Mouse (Mus musculus) intestine, postnatal 0 days (tissue): ENCODE measurements around the gene Hecw2. TPM values are rescaled to one million over a fixed set of nuclear protein-coding genes. Genes with fewer than 3 reads are reported as not detected.

Experiments used
- ATAC-seq: fragments of 200-750 bp; cut with Nextera tagmentation; 2 replicates; pipeline ENCODE4 v1.8.0; 2017; ENCODE audit warnings: mild to moderate bottlenecking, moderate TSS enrichment, moderate library complexity
- H3K27ac ChIP-seq: fragments of 300-500 bp; sonication (generic); 2 replicates; pipeline ENCODE4 v1.5.1; 2014; ENCODE audit warnings: mild to moderate bottlenecking, low read depth, low read length, moderate library complexity
- H3K27me3 ChIP-seq: fragments of 300-500 bp; sonication (generic); replicated peaks from 2 replicates; pipeline ENCODE4 v1.6.1; 2014; ENCODE audit warnings: low read length, mixed read lengths; ENCODE audit not compliant: control insufficient read depth, insufficient read depth
- H3K36me3 ChIP-seq: fragments of 300-500 bp; sonication (generic); 2 replicates; pipeline ENCODE4 v1.6.1; 2014; ENCODE audit warnings: mild to moderate bottlenecking, moderate library complexity; ENCODE audit not compliant: control insufficient read depth, insufficient read depth
- H3K4me1 ChIP-seq: fragments of 300-500 bp; sonication (generic); replicated peaks from 2 replicates; pipeline ENCODE4 v1.6.1; 2014; ENCODE audit warnings: antibody characterized with exemption, low read length, mixed read lengths; ENCODE audit not compliant: control insufficient read depth, insufficient read depth
- H3K4me2 ChIP-seq: fragments of 300-500 bp; sonication (generic); replicated peaks from 2 replicates; pipeline ENCODE4 v1.6.1; 2014; ENCODE audit warnings: low read depth, mild to moderate bottlenecking, moderate library complexity
- H3K4me3 ChIP-seq: fragments of 300-500 bp; sonication (generic); 2 replicates; pipeline ENCODE4 v1.5.1; 2014; ENCODE audit warnings: low read depth, low read length
- H3K9ac ChIP-seq: fragments of 300-500 bp; sonication (generic); 2 replicates; pipeline ENCODE4 v1.6.1; 2014; ENCODE audit warnings: mild to moderate bottlenecking, low read depth, low read length
- H3K9me3 ChIP-seq: fragments of 300-500 bp; sonication (generic); 2 replicates; pipeline ENCODE4 v1.6.1; 2016; ENCODE audit warnings: mixed run types; ENCODE audit not compliant: control insufficient read depth
- CTCF ChIP-seq: sonication (generic); IDR thresholded peaks from 2 replicates; pipeline ENCODE4 v1.5.1; 2016; ENCODE audit warnings: low read depth, mild to moderate bottlenecking, control low read depth, antibody characterized with exemption, moderate library complexity
- WGBS: fragments of 180-500 bp; shearing (Covaris S2); extraction: QIAGEN DNeasy Blood & Tissue Kit; methylation state at CpG from one replicate; pipeline ENCODE4 v1.1.7; 2014; 5-methylcytosine and 5-hydroxymethylcytosine counted together
- polyA plus RNA-seq: library from polyadenylated mRNA; unstranded; fragments of >200 nt; fragmentation: Nextera tagmentation; extraction: Ambion mirVana; gene quantifications from 2 replicates; pipeline ENCODE4 v1.2.1, GENCODE M21; 2015

The Hecw2 gene
- polyA plus RNA-seq, 1 experiment from 2014 or later, result 0.69 TPM

- H3K9me3 ChIP-seq, result no peaks in the 10 kb centered on the region
- H3K4me3 ChIP-seq, result no peak overlapping the region
- H3K27ac ChIP-seq, result no peak overlapping the region
- no peak overlapping the region for H3K4me2 ChIP-seq
- no peak for ATAC-seq
- H3K9ac ChIP-seq, result no peak overlapping the region
- no peaks in the 10 kb centered on the region for H3K27me3 ChIP-seq
- WGBS, result 63% methylated on average over 3 of the region's 3 CpGs
- no peaks in the 10 kb centered on the region for H3K36me3 ChIP-seq
- no peaks in the 10 kb centered on the region for H3K4me1 ChIP-seq
- TF ChIP-seq CTCF, result no peak
Observed at GRCm38 (mm10) chr1:54186347-54186746, 8.6 kb downstream of the Hecw2 start.

GRCm38 (mm10) chr1:54180663-54181062 is 14.3 kb downstream of the Hecw2 start:
- Histone ChIP-seq H3K4me3 (no peak overlapping the region), H3K4me1 (no peaks in the 10 kb centered on the region), H3K27ac (no peak overlapping the region), H3K36me3 (no peaks in the 10 kb centered on the region), H3K4me2 (no peak overlapping the region), H3K9me3 (no peaks in the 10 kb centered on the region), H3K9ac (no peak overlapping the region), H3K27me3 (no peaks in the 10 kb centered on the region)
- ATAC-seq, result no peak
- WGBS, result 56% methylated on average over 1 of the region's 2 CpGs
- TF ChIP-seq CTCF, result no peak

- 90% methylated on average over 7 of the region's 7 CpGs for WGBS
- Histone ChIP-seq H3K27me3 (no peaks in the 10 kb centered on the region), H3K27ac (no peak overlapping the region), H3K4me1 (no peaks in the 10 kb centered on the region), H3K36me3 (no peaks in the 10 kb centered on the region), H3K4me2 (no peak overlapping the region), H3K9ac (no peak overlapping the region), H3K9me3 (no peaks in the 10 kb centered on the region), H3K4me3 (no peak overlapping the region)
- no peak for TF ChIP-seq CTCF
- no peak for ATAC-seq
Observed at GRCm38 (mm10) chr1:54179179-54179578, 15.8 kb downstream of the Hecw2 start.

GRCm38 (mm10) chr1:54176592-54176991 is 18.4 kb downstream of the Hecw2 start:
- Histone ChIP-seq H3K4me3 (no peak overlapping the region), H3K27ac (no peak overlapping the region), H3K9ac (no peak overlapping the region), H3K36me3 (no peaks in the 10 kb centered on the region), H3K4me2 (no peak overlapping the region), H3K4me1 (no peaks in the 10 kb centered on the region), H3K9me3 (no peaks in the 10 kb centered on the region), H3K27me3 (no peaks in the 10 kb centered on the region)
- TF ChIP-seq CTCF, result no peak
- 91% methylated on average over 2 of the region's 2 CpGs for WGBS
- no peak for ATAC-seq

GRCm38 (mm10) chr1:54168014-54168413 is 27.0 kb downstream of the Hecw2 start:
- H3K9ac ChIP-seq, result no peak overlapping the region
- H3K27ac ChIP-seq, result no peak overlapping the region
- no peak overlapping the region for H3K4me3 ChIP-seq
- no peaks in the 10 kb centered on the region for H3K4me1 ChIP-seq
- H3K36me3 ChIP-seq, result no peaks in the 10 kb centered on the region
- no peak for TF ChIP-seq CTCF
- no peaks in the 10 kb centered on the region for H3K27me3 ChIP-seq
- no peak for ATAC-seq
- H3K4me2 ChIP-seq, result no peak overlapping the region
- no peaks in the 10 kb centered on the region for H3K9me3 ChIP-seq
- WGBS, result 86% methylated on average over 3 of the region's 3 CpGs

GRCm38 (mm10) chr1:54159531-54159930 is 35.4 kb downstream of the Hecw2 start:
- no peak for ATAC-seq
- no peak overlapping the region for H3K4me2 ChIP-seq
- 51% methylated on average over 1 of the region's 1 CpGs for WGBS
- no peak for TF ChIP-seq CTCF
- no peak overlapping the region for H3K4me3 ChIP-seq
- no peak overlapping the region for H3K9ac ChIP-seq
- no peak overlapping the region for H3K27ac ChIP-seq
- no peaks in the 10 kb centered on the region for H3K4me1 ChIP-seq
- no peaks in the 10 kb centered on the region for H3K9me3 ChIP-seq
- no peaks in the 10 kb centered on the region for H3K27me3 ChIP-seq
- no peaks in the 10 kb centered on the region for H3K36me3 ChIP-seq

- TF ChIP-seq CTCF, result no peak
- Histone ChIP-seq H3K27ac (no peak overlapping the region), H3K27me3 (no peaks in the 10 kb centered on the region), H3K36me3 (no peaks in the 10 kb centered on the region), H3K4me3 (no peak overlapping the region), H3K4me1 (no peaks in the 10 kb centered on the region), H3K9ac (no peak overlapping the region), H3K9me3 (no peaks in the 10 kb centered on the region), H3K4me2 (no peak overlapping the region)
- ATAC-seq, result no peak
- 64% methylated on average over 6 of the region's 6 CpGs for WGBS
Observed at GRCm38 (mm10) chr1:54153216-54153786, 41.7 kb downstream of the Hecw2 start.
